Mouse (Mus musculus) testis, adult 2 months (tissue): Measurements from ENCODE around the gene Eif2ak2.

ENCODE experiments used
- CTCF ChIP-seq: fragments of 200-500 bp; IDR thresholded peaks from 2 replicates; pipeline ENCODE4 v1.5.1; 2012; ENCODE audit warnings: low read depth, mild to moderate bottlenecking, inconsistent platforms, low read length, moderate library complexity; ENCODE audit not compliant: control insufficient read depth, insufficient read depth, insufficient replicate concordance
- POLR2A ChIP-seq: fragments of 200-500 bp; IDR thresholded peaks from 2 replicates; pipeline ENCODE4 v1.6.1; 2012; ENCODE audit warnings: low read depth, mild to moderate bottlenecking, inconsistent platforms, low read length, moderate library complexity; ENCODE audit not compliant: control insufficient read depth

DNA sequence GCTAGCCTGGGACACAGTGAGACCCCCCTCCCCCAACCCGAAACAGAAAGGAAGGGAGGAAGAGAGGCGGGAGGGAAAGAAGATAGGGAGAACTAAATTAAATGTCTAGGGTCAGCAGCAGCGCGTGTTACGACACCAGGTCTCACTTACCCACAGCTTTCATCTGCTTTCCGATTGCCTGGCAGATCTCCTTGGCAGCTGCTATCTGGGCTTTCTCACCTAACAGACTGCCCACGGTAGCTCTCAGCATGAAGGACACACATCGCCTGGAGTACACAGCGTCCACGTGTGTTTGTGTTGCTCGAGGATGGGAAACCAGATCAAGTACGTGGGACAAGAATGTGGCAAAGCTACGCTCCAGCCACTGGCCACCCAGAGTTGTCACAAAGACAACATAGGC is 58.0 kb downstream of the Eif2ak2 start:
- no peak for TF ChIP-seq CTCF
- TF ChIP-seq POLR2A, result no peak
